Mouse (Mus musculus): Measurements from ENCODE around the gene Pcare.

DNA sequence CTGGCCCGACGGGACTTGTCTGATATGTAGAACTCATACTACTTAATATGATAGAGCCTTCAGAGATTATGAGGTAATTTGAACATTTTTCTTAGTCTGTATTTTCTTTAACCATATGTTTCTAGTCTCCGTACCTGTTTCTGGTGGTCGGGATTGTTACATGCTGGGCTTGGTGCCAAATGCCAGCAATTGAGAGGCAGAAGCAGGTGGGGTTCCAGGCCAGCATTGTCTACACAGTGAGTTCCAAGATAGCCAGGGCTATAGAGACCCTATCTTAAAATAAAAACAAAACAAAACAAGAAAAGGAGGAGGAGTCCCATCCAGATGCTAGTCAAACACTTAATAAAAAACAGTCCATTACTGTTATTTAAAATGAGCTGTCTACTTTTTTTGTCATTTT, 38.9 kb upstream of the Pcare start:
- no peak for TF ChIP-seq TAL1 (IDR thresholded peaks at IDR 0.05; ENCODE audit: low read length)
- TF ChIP-seq CTCF (IDR thresholded peaks at IDR 0.05 in 2 of 3, conservative IDR thresholded peaks at IDR 0.05 in 1 of 3; ENCODE audit: control insufficient read depth in 1 of 3, insufficient read depth in 1 of 3, low read depth in 2 of 3, low read length in 3 of 3, poor library complexity in 1 of 3, severe bottlenecking in 1 of 3), result no peak
- no peak for TF ChIP-seq GABPA (IDR thresholded peaks at IDR 0.05; ENCODE audit: low read depth, low read length)
- TF ChIP-seq HCFC1 (IDR thresholded peaks at IDR 0.05; ENCODE audit: low read depth, low read length), result no peak
- no peak for TF ChIP-seq JUND (IDR thresholded peaks at IDR 0.05; ENCODE audit: low read depth, low read length)
- TF ChIP-seq POLR2A (IDR thresholded peaks at IDR 0.05; ENCODE audit: control insufficient read depth in 1 of 2, insufficient read depth in 1 of 2, low read depth in 1 of 2, low read length in 2 of 2, poor library complexity in 1 of 2), result no peak
- TF ChIP-seq NELFE (IDR thresholded peaks at IDR 0.05; ENCODE audit: low read depth, low read length), result no peak
- no peak for TF ChIP-seq BHLHE40 (IDR thresholded peaks at IDR 0.05; ENCODE audit: borderline replicate concordance, low read depth, low read length)
- TF ChIP-seq NRF1 (IDR thresholded peaks at IDR 0.05; ENCODE audit: insufficient read depth, low read depth, low read length, poor library complexity, severe bottlenecking), result no peak
- no peak for TF ChIP-seq E2F4 (IDR thresholded peaks at IDR 0.05; ENCODE audit: borderline replicate concordance, low read depth, low read length)
- no peak for TF ChIP-seq MAX (IDR thresholded peaks at IDR 0.05; ENCODE audit: low read length)
- TF ChIP-seq GATA1 (IDR thresholded peaks at IDR 0.05; ENCODE audit: low read depth, low read length), result no peak
